Mouse (Mus musculus) stomach, postnatal 0 days (tissue): ENCODE results near the gene Mindy1. TPM values are rescaled to one million over a fixed set of nuclear protein-coding genes. Genes with fewer than 3 reads are reported as not detected.

ENCODE experiments used
- ATAC-seq: fragments of 200-750 bp; cut with Nextera tagmentation; 2 replicates; pipeline ENCODE4 v1.8.0; 2017; ENCODE audit not compliant: low FRiP score, low TSS enrichment
- DNase-seq: peaks from one replicate; pipeline ENCODE4 v3.0.0-alpha.2; 2016; ENCODE audit warnings: low spot score
- H3K27ac ChIP-seq: fragments of 300-500 bp; sonication (generic); replicated peaks from 2 replicates; pipeline ENCODE4 v1.5.1; 2014; ENCODE audit warnings: mild to moderate bottlenecking, control low read depth
- H3K27me3 ChIP-seq: fragments of 300-500 bp; sonication (generic); 2 replicates; pipeline ENCODE4 v1.6.1; 2014; ENCODE audit warnings: low read length; ENCODE audit not compliant: control insufficient read depth, insufficient read depth
- H3K36me3 ChIP-seq: fragments of 300-500 bp; sonication (generic); 2 replicates; pipeline ENCODE4 v1.6.1; 2014; ENCODE audit warnings: low read length, mixed read lengths; ENCODE audit not compliant: control insufficient read depth, insufficient read depth
- H3K4me1 ChIP-seq: fragments of 300-500 bp; sonication (generic); replicated peaks from 2 replicates; pipeline ENCODE4 v1.6.1; 2014; ENCODE audit warnings: antibody characterized with exemption; ENCODE audit not compliant: control insufficient read depth, insufficient read depth
- H3K4me2 ChIP-seq: fragments of 300-500 bp; sonication (generic); replicated peaks from 2 replicates; pipeline ENCODE4 v1.6.1; 2014; ENCODE audit warnings: low read depth, mild to moderate bottlenecking, control low read depth, moderate library complexity
- H3K4me3 ChIP-seq: fragments of 300-500 bp; sonication (generic); 2 replicates; pipeline ENCODE4 v1.5.1; 2014; ENCODE audit warnings: low read depth, low read length, control low read depth
- H3K9ac ChIP-seq: fragments of 300-500 bp; sonication (generic); 2 replicates; pipeline ENCODE4 v1.6.1; 2014; ENCODE audit warnings: mild to moderate bottlenecking, low read length, control low read depth, mixed read lengths
- H3K9me3 ChIP-seq: fragments of 300-500 bp; sonication (generic); 2 replicates; pipeline ENCODE4 v1.6.1; 2016; ENCODE audit warnings: low read length; ENCODE audit not compliant: control insufficient read depth
- CTCF ChIP-seq: IDR thresholded peaks from 2 replicates; pipeline ENCODE4 v1.5.1; 2016; ENCODE audit warnings: antibody characterized with exemption, low read depth, mild to moderate bottlenecking, moderate library complexity
- EP300 ChIP-seq: optimal IDR thresholded peaks from 2 replicates; pipeline ENCODE3; 2016; ENCODE audit warnings: antibody characterized with exemption
- whole genome bisulfite sequencing: fragments of 180-500 bp; shearing (Covaris S2); extraction: QIAGEN DNeasy Blood & Tissue Kit; methylation state at CpG from one replicate; pipeline ENCODE4 v1.1.7; 2014; 5-methylcytosine and 5-hydroxymethylcytosine counted together
- polyA plus RNA-seq: library from polyadenylated mRNA; unstranded; fragments of >200 nt; fragmentation: Nextera tagmentation; extraction: Ambion mirVana; gene quantifications from 2 replicates; pipeline ENCODE4 v1.2.1, GENCODE M21; 2015

The Mindy1 gene
- polyA plus RNA-seq, 1 experiment from 2014 or later, result 55.9 TPM

- peaks cover 12% of the 10 kb centered on the region; the same call in 1 of the 2 replicates for H3K4me1 ChIP-seq
- no peak for TF ChIP-seq CTCF
- no peak for TF ChIP-seq EP300
- H3K4me2 ChIP-seq, result no peak overlapping the region
- no peak overlapping the region for H3K9ac ChIP-seq
- DNase-seq (no peak), ATAC-seq (no peak)
- peaks cover 20% of the 10 kb centered on the region for H3K36me3 ChIP-seq
- H3K4me3 ChIP-seq, result no peak overlapping the region
- 70% methylated on average over 12 of the region's 12 CpGs for WGBS
- no peaks in the 10 kb centered on the region for H3K9me3 ChIP-seq
- H3K27me3 ChIP-seq, result no peaks in the 10 kb centered on the region
- H3K27ac ChIP-seq, result no peak overlapping the region
Observed at GRCm38 (mm10) chr3:95319701-95320625, 38.8 kb downstream of the Mindy1 start.

GRCm38 (mm10) chr3:95323429-95323828 lies 42.3 kb downstream of the Mindy1 start:
- Histone ChIP-seq H3K4me2 (no peak overlapping the region), H3K4me1 (no peaks in the 10 kb centered on the region), H3K9me3 (no peaks in the 10 kb centered on the region), H3K27me3 (no peaks in the 10 kb centered on the region), H3K4me3 (no peak overlapping the region), H3K36me3 (peaks cover 29% of the 10 kb centered on the region), H3K9ac (no peak overlapping the region), H3K27ac (no peak overlapping the region)
- 86% methylated on average over 3 of the region's 3 CpGs for WGBS
- ATAC-seq (no peak), DNase-seq (no peak)
- TF ChIP-seq EP300, result no peak
- TF ChIP-seq CTCF, result no peak

- no peak for DNase-seq
- no peak for ATAC-seq
- Histone ChIP-seq H3K36me3 (peaks cover 29% of the 10 kb centered on the region), H3K4me3 (no peak overlapping the region), H3K9me3 (no peaks in the 10 kb centered on the region), H3K27ac (no peak overlapping the region), H3K27me3 (no peaks in the 10 kb centered on the region), H3K4me1 (no peaks in the 10 kb centered on the region), H3K9ac (no peak overlapping the region), H3K4me2 (no peak overlapping the region)
- TF ChIP-seq EP300 (no peak), CTCF (peak; percentile 58)
- 87% methylated on average over 6 of the region's 6 CpGs for WGBS
Observed at GRCm38 (mm10) chr3:95324454-95325144, 43.5 kb downstream of the Mindy1 start.

GRCm38 (mm10) chr3:95328803-95329404 lies 47.8 kb downstream of the Mindy1 start:
- Histone ChIP-seq H3K4me1 (no peaks in the 10 kb centered on the region), H3K27me3 (no peaks in the 10 kb centered on the region), H3K36me3 (peaks cover 13% of the 10 kb centered on the region), H3K9ac (no peak overlapping the region), H3K4me3 (no peak overlapping the region), H3K9me3 (no peaks in the 10 kb centered on the region), H3K27ac (no peak overlapping the region), H3K4me2 (no peak overlapping the region)
- no peak for ATAC-seq
- 91% methylated on average over 1 of the region's 1 CpGs for WGBS
- TF ChIP-seq CTCF (no peak), EP300 (no peak)
- no peak for DNase-seq

GRCm38 (mm10) chr3:95331528-95331927 lies 50.4 kb downstream of the Mindy1 start:
- Histone ChIP-seq H3K4me2 (no peak overlapping the region), H3K27ac (no peak overlapping the region), H3K9ac (no peak overlapping the region), H3K4me3 (no peak overlapping the region), H3K27me3 (no peaks in the 10 kb centered on the region), H3K9me3 (no peaks in the 10 kb centered on the region), H3K36me3 (0 out of 2 replicates have a peak, but pooled peaks cover 2% of the 10 kb centered on the region), H3K4me1 (no peaks in the 10 kb centered on the region)
- TF ChIP-seq EP300 (no peak), CTCF (no peak)
- ATAC-seq (no peak), DNase-seq (no peak)
- 33% methylated on average over 1 of the region's 1 CpGs for WGBS
